Mouse (Mus musculus) ES-E14 (cell line): ENCODE measurements at regions not wholly inside any gene's neighbourhood (a gene's known extent, or its start where the extent isn't known, plus 50 kb on each side); places are given as distances from the start of the nearest gene placed in this dataset.
"Not testable (repeated sequence)": the region's sequence is repeated elsewhere in the genome, so short reads cannot be mapped to it uniquely, and the experiment has no call there.

Experiments used
- CHD2 ChIP-seq: IDR thresholded peaks from 2 replicates; pipeline ENCODE4 v1.6.1; 2014; ENCODE audit warnings: mild to moderate bottlenecking, low read depth, low read length, inconsistent platforms
- HCFC1 ChIP-seq: IDR thresholded peaks from 2 replicates; pipeline ENCODE4 v1.6.1; 2012; ENCODE audit warnings: low read length, inconsistent platforms, borderline replicate concordance; ENCODE audit not compliant: insufficient read depth
- MAFK ChIP-seq: IDR thresholded peaks from 2 replicates; pipeline ENCODE4 v1.6.1; 2014; ENCODE audit warnings: mild to moderate bottlenecking, low read depth, low read length, inconsistent platforms; ENCODE audit not compliant: insufficient read depth
- ZC3H11A ChIP-seq: IDR thresholded peaks from 2 replicates; pipeline ENCODE4 v1.6.1; 2012; ENCODE audit warnings: low read depth, mild to moderate bottlenecking, inconsistent platforms, low read length, borderline replicate concordance

DNA sequence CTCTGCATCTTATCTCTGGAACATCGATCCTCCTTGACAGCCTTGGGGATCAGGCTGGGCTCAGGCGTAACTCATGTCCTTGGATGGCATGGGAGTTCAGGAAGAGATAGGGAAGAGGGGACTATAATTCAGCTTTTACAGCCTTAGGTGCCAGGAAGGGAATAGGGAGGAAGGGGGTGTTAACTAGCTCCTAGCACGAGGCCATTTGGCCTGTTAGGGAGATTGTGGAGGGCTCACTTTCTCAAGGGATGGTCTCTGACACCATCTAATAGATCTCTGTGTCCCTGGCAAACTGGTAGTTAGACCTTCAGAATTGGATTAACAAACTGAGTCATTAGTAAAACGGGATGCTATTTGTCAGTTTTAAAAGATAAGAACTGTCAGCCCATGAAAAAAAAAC is 292.1 kb upstream of the Pkdcc start:
- not testable (repeated sequence) for TF ChIP-seq MAFK, ZC3H11A, HCFC1, CHD2
